Mouse (Mus musculus): ENCODE data around the gene Aldh18a1. TPM values are rescaled to one million over a fixed set of nuclear protein-coding genes. Genes with fewer than 3 reads are reported as not detected.
"Not testable (repeated sequence)": the region's sequence is repeated elsewhere in the genome, so short reads cannot be mapped to it uniquely, and the experiment has no call there.

Aldh18a1 gene
- polyA plus RNA-seq, 1 experiment from 2014 or later, result 67.4 TPM

DNA sequence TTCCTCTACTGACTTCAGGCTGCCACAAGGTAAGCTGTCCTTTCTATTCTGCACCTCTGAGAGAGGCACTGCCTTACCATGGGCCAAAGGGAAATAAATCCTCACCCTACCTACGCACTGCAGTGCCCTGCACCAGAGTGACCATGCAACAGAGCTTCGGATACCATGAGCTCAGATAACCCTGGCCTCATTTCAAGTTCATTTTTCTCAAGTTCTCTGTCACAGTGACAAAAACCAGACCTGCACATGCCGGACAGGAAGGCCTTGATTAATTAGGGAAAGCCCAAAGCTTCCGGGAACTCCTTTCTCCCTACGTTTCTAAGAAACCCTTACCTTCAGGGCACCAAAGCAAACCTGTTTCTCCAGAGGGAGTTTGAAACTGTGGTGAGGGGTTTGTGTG is 6.6 kb downstream of the Aldh18a1 start:
- H3K9ac ChIP-seq, result no peak overlapping the region
- peaks cover 35% of the 10 kb centered on the region for H3K4me1 ChIP-seq
- no peak overlapping the region for H3K27ac ChIP-seq
- 83% methylated on average over 5 of the region's 5 CpGs for WGBS (ENCODE audit: insufficient replicate concordance)
- H3K4me2 ChIP-seq, result no peak overlapping the region
- H3K27me3 ChIP-seq (replicated peaks), result no peaks in the 10 kb centered on the region
- ATAC-seq, result no peak
- no peak overlapping the region for H3K4me3 ChIP-seq
- no peaks in the 10 kb centered on the region for H3K9me3 ChIP-seq (replicated peaks)
- peaks cover 91% of the 10 kb centered on the region for H3K36me3 ChIP-seq

DNA sequence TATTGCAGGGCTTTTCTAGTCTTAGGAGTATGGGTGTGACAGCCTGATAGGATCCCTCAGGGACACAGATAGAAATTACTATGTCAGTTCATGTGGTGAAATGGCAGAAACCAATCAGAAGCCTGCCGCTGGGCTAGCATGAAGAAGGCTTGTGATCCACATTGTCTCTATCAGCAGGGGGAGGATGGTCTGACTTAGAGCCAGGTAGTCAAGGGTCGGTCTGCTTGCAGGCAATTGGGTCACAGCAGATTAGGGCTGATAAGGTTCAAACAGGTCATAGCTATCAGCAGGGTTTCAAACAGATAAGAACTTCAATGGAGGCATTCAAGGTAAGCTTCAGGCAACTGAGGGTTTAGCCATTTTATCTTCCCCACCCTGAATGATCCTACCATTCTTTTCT is 7.4 kb downstream of the Aldh18a1 start:
- ATAC-seq, result 0 out of 2 replicates have a peak, but pooled peaks have one; percentile 31
- no peak overlapping the region for H3K4me2 ChIP-seq
- WGBS (ENCODE audit: insufficient replicate concordance), result 55% methylated on average over 2 of the region's 2 CpGs
- no peaks in the 10 kb centered on the region for H3K27me3 ChIP-seq (replicated peaks)
- no peak overlapping the region for H3K4me3 ChIP-seq
- H3K9ac ChIP-seq, result no peak overlapping the region
- peaks cover 97% of the 10 kb centered on the region for H3K36me3 ChIP-seq
- no peaks in the 10 kb centered on the region for H3K9me3 ChIP-seq (replicated peaks)
- no peak overlapping the region for H3K27ac ChIP-seq
- H3K4me1 ChIP-seq, result peaks cover 28% of the 10 kb centered on the region

DNA sequence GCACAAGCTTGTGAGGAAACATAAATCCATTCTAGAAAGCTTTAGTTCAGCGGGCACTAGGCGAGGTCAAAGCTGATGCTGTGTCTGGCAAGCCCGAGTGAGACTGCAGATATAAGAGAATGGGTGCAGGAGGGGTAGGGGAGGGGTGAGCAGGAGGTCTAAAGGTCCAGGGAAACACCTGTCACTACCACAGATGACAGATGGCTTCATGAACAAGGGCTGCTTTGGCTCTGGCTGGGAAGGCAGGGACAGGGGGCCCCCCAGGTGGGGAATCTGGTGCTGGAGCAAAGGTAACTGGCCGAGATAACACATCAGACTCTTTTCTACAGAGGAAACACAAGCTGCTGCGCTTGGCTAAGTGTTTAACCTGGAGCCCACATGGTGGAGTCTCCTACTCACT is 12.8 kb downstream of the Aldh18a1 start:
- Histone ChIP-seq H3K4me2 (no peak overlapping the region), H3K27me3 (replicated peaks) (no peaks in the 10 kb centered on the region), H3K9ac (no peak overlapping the region), H3K36me3 (peaks cover 100% of the 10 kb centered on the region), H3K4me3 (no peak overlapping the region), H3K9me3 (replicated peaks) (peaks cover 5% of the 10 kb centered on the region), H3K4me1 (no peaks in the 10 kb centered on the region), H3K27ac (no peak overlapping the region)
- WGBS (ENCODE audit: insufficient replicate concordance), result 74% methylated on average over 5 of the region's 5 CpGs
- no peak for ATAC-seq

DNA sequence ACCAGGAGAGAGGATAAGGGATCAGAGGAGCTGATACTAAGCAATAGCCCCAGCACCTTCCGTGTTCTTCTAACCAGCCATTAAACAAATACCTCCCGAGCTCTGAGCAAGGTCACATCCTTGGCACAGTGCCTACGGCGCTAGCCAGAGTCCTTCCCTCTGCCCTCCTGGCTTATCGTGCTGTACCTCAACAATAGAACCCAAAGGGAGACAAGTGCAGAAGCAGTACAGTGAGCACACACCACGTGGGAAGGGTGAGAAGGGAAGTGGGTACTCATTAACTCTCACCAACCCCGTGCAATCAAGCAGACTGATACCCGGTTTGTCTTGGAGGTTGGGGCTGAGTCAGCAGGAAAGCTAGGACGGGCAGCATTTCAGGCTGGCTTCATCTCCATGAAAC is 17.5 kb downstream of the Aldh18a1 start:
- peaks cover 14% of the 10 kb centered on the region for H3K9me3 ChIP-seq (replicated peaks)
- H3K4me3 ChIP-seq, result no peak overlapping the region
- no peaks in the 10 kb centered on the region for H3K4me1 ChIP-seq
- peaks cover 100% of the 10 kb centered on the region for H3K36me3 ChIP-seq
- 85% methylated on average over 9 of the region's 9 CpGs for WGBS (ENCODE audit: insufficient replicate concordance)
- no peak overlapping the region for H3K9ac ChIP-seq
- no peak overlapping the region for H3K27ac ChIP-seq
- ATAC-seq, result 0 out of 2 replicates have a peak, but pooled peaks have one; percentile 30
- H3K4me2 ChIP-seq, result no peak overlapping the region
- H3K27me3 ChIP-seq (replicated peaks), result no peaks in the 10 kb centered on the region

DNA sequence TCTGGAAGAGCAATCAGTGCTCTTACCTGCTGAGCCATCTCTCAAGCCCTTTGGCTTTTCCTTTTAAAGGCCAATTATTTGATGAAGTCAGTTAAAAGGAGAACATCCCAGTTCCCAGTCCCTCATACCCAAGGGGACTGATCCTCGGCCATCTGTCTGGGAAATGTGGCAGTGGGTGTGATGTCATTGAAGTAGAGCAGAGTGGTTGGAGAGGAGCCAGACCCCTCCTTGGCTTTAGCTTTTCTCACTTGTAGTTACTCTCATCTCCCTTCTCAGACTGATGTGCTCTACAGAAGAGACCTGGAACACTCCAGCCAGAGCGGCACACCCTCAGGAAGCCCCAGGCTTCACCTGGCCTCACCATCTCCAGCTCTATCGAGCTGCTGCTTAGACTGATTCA is 20.6 kb downstream of the Aldh18a1 start:
- H3K9ac ChIP-seq, result no peak overlapping the region
- 84% methylated on average over 3 of the region's 3 CpGs for WGBS (ENCODE audit: insufficient replicate concordance)
- no peaks in the 10 kb centered on the region for H3K27me3 ChIP-seq (replicated peaks)
- peaks cover 100% of the 10 kb centered on the region for H3K36me3 ChIP-seq
- H3K4me3 ChIP-seq, result no peak overlapping the region
- no peak for ATAC-seq
- no peak overlapping the region for H3K27ac ChIP-seq
- H3K4me2 ChIP-seq, result no peak overlapping the region
- no peaks in the 10 kb centered on the region for H3K4me1 ChIP-seq
- peaks cover 14% of the 10 kb centered on the region for H3K9me3 ChIP-seq (replicated peaks)

DNA sequence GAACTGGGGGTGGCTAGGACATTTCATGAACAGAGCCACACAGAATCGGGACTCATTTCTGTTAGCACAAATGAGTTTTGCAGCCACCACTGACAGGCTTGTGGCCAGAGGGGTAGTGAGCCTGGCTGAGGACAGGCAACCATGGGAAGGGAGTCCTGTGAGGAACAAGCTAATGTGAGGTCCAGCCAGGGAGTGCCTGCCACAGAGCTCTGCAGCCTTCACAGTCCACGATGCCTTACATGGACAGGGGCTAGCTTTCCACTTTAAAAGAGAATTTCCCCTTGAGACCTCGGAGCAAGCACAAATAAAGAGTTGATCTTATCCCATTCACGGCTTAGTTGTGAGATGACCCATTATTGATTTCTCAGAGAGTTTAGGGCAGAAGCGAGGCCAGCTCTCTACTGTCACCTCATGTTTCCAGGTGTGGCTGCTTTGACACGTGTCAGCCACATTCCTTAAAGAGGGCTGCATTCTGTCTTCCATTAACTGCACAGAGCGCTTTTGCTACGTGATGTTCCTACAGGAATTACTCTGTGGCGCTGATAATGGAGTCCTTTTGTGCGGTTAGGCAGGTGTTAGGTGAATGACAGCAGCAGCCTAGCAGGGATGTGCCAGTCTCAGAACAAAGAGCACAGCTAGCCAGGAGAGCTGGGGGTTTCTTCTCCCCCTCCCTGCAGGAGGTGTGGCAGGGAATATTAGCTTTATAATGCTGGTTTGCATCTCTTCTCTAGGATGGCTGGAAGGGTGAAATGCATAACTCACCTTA is 24.2 kb downstream of the Aldh18a1 start:
- no peak for ATAC-seq
- Histone ChIP-seq H3K4me1 (no peaks in the 10 kb centered on the region), H3K9ac (no peak overlapping the region), H3K27ac (no peak overlapping the region), H3K36me3 (peaks cover 76% of the 10 kb centered on the region), H3K27me3 (replicated peaks) (no peaks in the 10 kb centered on the region), H3K9me3 (replicated peaks) (no peaks in the 10 kb centered on the region), H3K4me3 (no peak overlapping the region), H3K4me2 (no peak overlapping the region)
- WGBS (ENCODE audit: insufficient replicate concordance), result 82% methylated on average over 10 of the region's 10 CpGs

DNA sequence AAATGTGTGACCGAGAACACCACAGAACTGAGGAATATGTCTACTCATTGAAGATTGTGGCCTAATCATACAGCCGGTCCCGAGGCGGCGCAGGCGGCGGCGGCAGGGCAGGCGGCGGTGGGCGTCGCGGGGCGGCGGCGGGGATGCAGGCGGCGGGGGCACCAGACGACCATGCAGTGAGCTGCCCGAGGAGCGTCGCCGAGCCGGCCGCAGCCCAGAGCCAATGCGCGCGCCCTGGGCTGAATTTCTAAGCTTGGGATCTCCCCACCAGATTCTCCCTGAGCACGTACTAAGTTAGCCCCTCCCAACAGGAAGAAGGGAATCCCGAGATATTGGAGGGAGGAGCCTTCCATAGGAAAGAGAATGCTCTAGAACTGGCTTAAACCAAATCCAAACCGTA is 26.7 kb downstream of the Aldh18a1 start:
- not testable (repeated sequence) for H3K9ac ChIP-seq; ATAC-seq; H3K27ac ChIP-seq; H3K9me3 ChIP-seq (replicated peaks); H3K4me1 ChIP-seq; H3K27me3 ChIP-seq (replicated peaks); H3K4me2 ChIP-seq; H3K4me3 ChIP-seq
- peaks cover 71% of the 10 kb centered on the region for H3K36me3 ChIP-seq
- WGBS (ENCODE audit: insufficient replicate concordance), result 78% methylated on average over 18 of the region's 31 CpGs

DNA sequence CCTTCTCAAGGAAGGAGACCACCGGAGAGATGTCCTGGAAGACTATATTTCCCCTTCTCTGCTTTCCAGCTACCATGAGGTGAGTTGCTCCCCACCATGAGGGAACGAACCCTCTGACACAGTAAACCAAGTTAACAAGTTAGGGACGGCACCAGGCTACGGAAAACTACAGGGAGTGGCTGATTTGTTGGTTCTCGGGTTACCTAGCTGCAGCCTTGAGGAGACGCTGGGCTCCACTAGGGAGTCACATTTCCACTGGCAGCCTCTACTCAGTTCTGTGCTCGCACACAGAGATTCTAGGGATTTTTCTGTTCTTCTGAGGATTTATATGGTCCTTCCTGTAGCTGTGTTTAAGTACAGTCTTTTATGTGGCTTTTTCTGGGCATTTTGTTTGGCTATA is 32.2 kb downstream of the Aldh18a1 start:
- no peak for ATAC-seq
- Histone ChIP-seq H3K4me2 (no peak overlapping the region), H3K27me3 (replicated peaks) (no peaks in the 10 kb centered on the region), H3K9ac (no peak overlapping the region), H3K4me1 (peaks cover 40% of the 10 kb centered on the region), H3K27ac (no peak overlapping the region), H3K9me3 (replicated peaks) (no peaks in the 10 kb centered on the region), H3K4me3 (no peak overlapping the region), H3K36me3 (peaks cover 75% of the 10 kb centered on the region)
- WGBS (ENCODE audit: insufficient replicate concordance), result 82% methylated on average over 7 of the region's 7 CpGs

DNA sequence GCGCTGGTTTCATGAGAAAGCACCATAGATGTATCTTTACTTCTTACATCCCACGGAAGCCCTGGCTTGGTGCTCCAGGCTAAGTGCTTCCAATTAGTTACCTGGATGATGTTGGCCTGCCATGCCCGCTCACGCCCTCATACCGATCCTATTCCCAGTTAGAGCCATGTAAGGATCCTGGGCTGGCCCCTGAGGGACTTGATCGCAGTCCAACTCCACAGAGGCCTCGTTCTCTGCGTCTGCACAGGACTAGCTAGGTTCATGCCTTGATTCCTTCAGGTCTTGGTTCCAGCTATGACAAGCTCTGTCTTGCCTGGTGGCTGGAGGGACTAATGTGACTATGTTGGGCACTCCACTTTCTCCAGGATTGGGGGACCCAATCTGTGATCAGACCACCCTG is 33.1 kb downstream of the Aldh18a1 start:
- Histone ChIP-seq H3K36me3 (peaks cover 84% of the 10 kb centered on the region), H3K9me3 (replicated peaks) (no peaks in the 10 kb centered on the region), H3K4me1 (peaks cover 40% of the 10 kb centered on the region), H3K27me3 (replicated peaks) (no peaks in the 10 kb centered on the region), H3K4me2 (no peak overlapping the region), H3K4me3 (no peak overlapping the region), H3K9ac (no peak overlapping the region), H3K27ac (0 out of 2 replicates have a peak overlapping the region, but pooled peaks have one; percentile 83)
- ATAC-seq, result no peak
- whole genome bisulfite sequencing (ENCODE audit: insufficient replicate concordance), result 93% methylated on average over 8 of the region's 8 CpGs

DNA sequence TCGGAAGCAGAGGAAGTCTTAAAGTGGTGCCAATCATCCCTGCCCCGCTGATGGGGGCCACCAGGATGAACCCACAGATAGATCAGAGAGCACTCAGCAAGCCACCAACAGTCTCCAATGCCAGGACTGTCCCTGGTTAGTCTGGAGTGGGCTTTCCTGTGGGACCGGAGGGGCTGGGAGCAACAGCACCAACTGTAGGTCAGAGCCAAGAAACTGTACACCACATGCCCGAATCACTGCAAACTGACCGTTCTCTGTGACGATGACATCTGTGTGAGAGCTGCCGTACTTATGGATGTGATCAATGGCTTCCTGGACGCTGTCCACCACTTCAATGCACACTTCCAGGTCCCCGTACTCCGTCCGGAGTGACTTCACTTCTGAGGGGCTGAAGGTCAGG is 33.9 kb downstream of the Aldh18a1 start:
- peaks cover 40% of the 10 kb centered on the region for H3K4me1 ChIP-seq
- no peak overlapping the region for H3K4me2 ChIP-seq
- H3K27me3 ChIP-seq (replicated peaks), result no peaks in the 10 kb centered on the region
- 85% methylated on average over 11 of the region's 11 CpGs for WGBS (ENCODE audit: insufficient replicate concordance)
- ATAC-seq, result no peak
- peaks cover 89% of the 10 kb centered on the region for H3K36me3 ChIP-seq
- no peak overlapping the region for H3K9ac ChIP-seq
- H3K4me3 ChIP-seq, result no peak overlapping the region
- no peaks in the 10 kb centered on the region for H3K9me3 ChIP-seq (replicated peaks)
- peak overlapping the region; percentile 83 for H3K27ac ChIP-seq

DNA sequence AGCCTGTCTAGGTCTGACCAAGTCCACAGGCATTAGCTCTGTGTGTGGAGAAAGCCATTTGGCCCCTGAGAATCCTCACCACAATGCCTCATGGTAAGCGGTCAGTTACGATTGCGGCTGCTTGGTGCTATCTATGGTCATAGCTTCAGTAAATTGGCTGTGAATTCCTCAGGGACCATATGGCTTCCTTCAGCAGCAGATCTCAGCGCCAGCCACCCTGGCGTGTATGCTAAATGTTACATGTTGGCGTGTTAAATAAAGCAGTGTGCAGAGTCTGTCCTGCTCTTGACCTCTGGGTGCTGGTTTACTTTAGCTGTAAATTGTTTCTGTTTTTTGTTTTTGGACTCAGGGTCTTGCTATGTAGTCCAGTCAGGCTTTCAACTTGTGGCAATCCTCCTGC is 34.4 kb downstream of the Aldh18a1 start:
- H3K9ac ChIP-seq, result no peak overlapping the region
- H3K4me1 ChIP-seq, result peaks cover 40% of the 10 kb centered on the region
- peak overlapping the region; percentile 43; the same call in 1 of the 2 replicates for H3K4me2 ChIP-seq
- H3K9me3 ChIP-seq (replicated peaks), result no peaks in the 10 kb centered on the region
- H3K27ac ChIP-seq, result peak overlapping the region; percentile 83
- H3K36me3 ChIP-seq, result peaks cover 90% of the 10 kb centered on the region
- ATAC-seq, result no peak
- WGBS (ENCODE audit: insufficient replicate concordance), result 92% methylated on average over 6 of the region's 6 CpGs
- H3K4me3 ChIP-seq, result no peak overlapping the region
- no peaks in the 10 kb centered on the region for H3K27me3 ChIP-seq (replicated peaks)

DNA sequence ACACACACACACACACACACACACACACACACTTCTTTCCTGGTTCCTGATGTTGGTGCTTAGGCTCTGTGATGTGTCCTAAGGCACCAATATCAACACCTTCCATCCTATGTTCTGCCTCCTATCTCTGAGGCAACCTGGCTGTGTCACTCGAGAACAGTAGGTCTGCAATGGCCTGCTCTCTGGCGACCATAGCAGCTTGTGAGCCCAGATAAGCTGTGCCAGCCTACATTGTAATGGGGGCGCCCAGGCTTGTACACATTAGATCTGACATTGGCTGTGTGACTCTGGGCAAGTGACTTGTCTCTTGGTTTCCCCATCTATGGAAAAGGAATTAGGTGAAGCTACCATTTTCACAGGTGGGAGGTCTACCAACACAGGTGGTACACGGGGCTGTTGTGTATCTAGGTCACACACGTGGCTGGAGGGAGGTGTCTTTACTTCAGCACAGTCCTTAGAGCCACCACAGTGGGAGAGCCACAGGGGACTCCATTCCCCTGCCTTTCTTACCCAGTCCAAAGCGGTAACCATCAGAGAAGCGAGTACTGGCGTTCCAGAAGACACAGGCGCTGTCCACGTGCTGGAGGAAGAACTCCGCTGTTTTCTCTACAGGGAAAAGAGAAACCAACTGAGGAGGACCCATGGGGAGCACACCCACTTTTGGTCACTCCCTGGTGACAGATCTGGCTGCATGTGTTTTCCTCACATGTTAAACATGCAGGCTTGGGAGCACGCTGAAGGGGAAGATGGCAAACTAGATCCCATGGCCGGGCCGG is 35.1 kb downstream of the Aldh18a1 start:
- H3K4me2 ChIP-seq, result peak overlapping the region; percentile 43
- H3K36me3 ChIP-seq, result peaks cover 86% of the 10 kb centered on the region
- peak; percentile 98 for ATAC-seq

More for the DNA sequence above, 35.1 kb downstream of the Aldh18a1 start:
- Histone ChIP-seq H3K27me3 (replicated peaks) (no peaks in the 10 kb centered on the region), H3K9ac (no peak overlapping the region), H3K9me3 (replicated peaks) (no peaks in the 10 kb centered on the region), H3K4me3 (no peak overlapping the region), H3K4me1 (peaks cover 40% of the 10 kb centered on the region), H3K27ac (peak overlapping the region; percentile 83)
- 68% methylated on average over 14 of the region's 14 CpGs for WGBS (ENCODE audit: insufficient replicate concordance)

Measured in liver, embryonic 12.5 days (tissue).